Mouse (Mus musculus) intestine, embryonic 16.5 days (tissue): ENCODE results near the gene Ctu1. TPM values are rescaled to one million over a fixed set of nuclear protein-coding genes. Genes with fewer than 3 reads are reported as not detected.
A peak's percentile ranks its signal among the peaks of the same experiment; 100 is the strongest.

Experiments used
- ATAC-seq: fragments of 200-750 bp; cut with Nextera tagmentation; 2 replicates; pipeline ENCODE4 v1.8.0; 2017; ENCODE audit warnings: moderate TSS enrichment, moderate library complexity
- H3K27ac ChIP-seq: fragments of 300-500 bp; sonication (generic); 2 replicates; pipeline ENCODE4 v1.5.1; 2014; ENCODE audit warnings: mild to moderate bottlenecking, low read length
- H3K27me3 ChIP-seq: fragments of 300-500 bp; sonication (generic); replicated peaks from 2 replicates; pipeline ENCODE4 v1.6.1; 2014; ENCODE audit warnings: low read length, control low read depth, mixed read lengths; ENCODE audit not compliant: control insufficient read depth, insufficient read depth
- H3K36me3 ChIP-seq: fragments of 300-500 bp; sonication (generic); 2 replicates; pipeline ENCODE4 v1.6.1; 2014; ENCODE audit warnings: low read length, control low read depth; ENCODE audit not compliant: control insufficient read depth, insufficient read depth
- H3K4me1 ChIP-seq: fragments of 300-500 bp; sonication (generic); 2 replicates; pipeline ENCODE4 v1.6.1; 2014; ENCODE audit warnings: low read length, control low read depth, mixed read lengths; ENCODE audit not compliant: control insufficient read depth, insufficient read depth
- H3K4me2 ChIP-seq: fragments of 300-500 bp; sonication (generic); 2 replicates; pipeline ENCODE4 v1.6.1; 2014; ENCODE audit warnings: low read depth, low read length, control low read depth
- H3K4me3 ChIP-seq: fragments of 300-500 bp; sonication (generic); 2 replicates; pipeline ENCODE4 v1.5.1; 2014; ENCODE audit warnings: mild to moderate bottlenecking, low read length
- H3K9ac ChIP-seq: fragments of 300-500 bp; sonication (generic); 2 replicates; pipeline ENCODE4 v1.6.1; 2014; ENCODE audit warnings: low read depth, low read length
- H3K9me3 ChIP-seq: fragments of 300-500 bp; sonication (generic); 2 replicates; pipeline ENCODE4 v1.6.1; 2016; ENCODE audit warnings: low read length, control low read depth; ENCODE audit not compliant: control insufficient read depth
- WGBS: fragments of 180-500 bp; shearing (Covaris S2); extraction: QIAGEN DNeasy Blood & Tissue Kit; methylation state at CpG from one replicate; pipeline ENCODE4 v1.1.7; 2014; 5-methylcytosine and 5-hydroxymethylcytosine counted together
- polyA plus RNA-seq: library from polyadenylated mRNA; unstranded; fragments of >200 nt; fragmentation: Nextera tagmentation; extraction: Ambion mirVana; gene quantifications from 2 replicates; pipeline ENCODE4 v1.2.1, GENCODE M21; 2015

Gene Ctu1
- polyA plus RNA-seq, 1 experiment from 2014 or later = 11.7 TPM

DNA sequence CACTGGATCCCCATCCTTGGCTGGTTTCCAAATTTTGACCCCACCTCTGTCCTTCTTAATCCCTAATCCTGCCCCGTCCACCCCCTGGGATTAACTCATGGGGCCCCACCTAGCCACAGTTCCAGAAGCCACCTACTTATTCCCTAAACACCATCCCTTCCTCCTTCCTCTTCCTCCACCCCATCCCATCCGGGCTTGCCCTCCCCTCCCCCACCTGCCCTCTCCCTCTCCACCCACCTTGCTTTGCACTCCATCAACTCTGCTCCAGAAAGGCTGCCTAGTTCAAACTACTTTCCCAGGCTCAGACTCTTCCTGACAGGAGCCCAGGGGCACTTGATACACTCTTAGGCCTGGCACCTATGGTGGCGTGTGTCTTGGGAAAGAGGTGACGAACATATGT is 40.5 kb downstream of the Ctu1 start, which contains the start of gene Klk13:
TSS of gene Klk13 (plus strand) at position 301 of the 400 bp plus-strand sequence.
- no peak within 1 kb of the TSS for H3K27ac ChIP-seq
- no peaks in the 10 kb centered on the region for H3K9me3 ChIP-seq
- no peaks in the 10 kb centered on the region for H3K27me3 ChIP-seq
- H3K36me3 ChIP-seq = no peaks in the 10 kb centered on the region
- no peak for ATAC-seq
- no peak within 1 kb of the TSS for H3K9ac ChIP-seq
- no peak within 1 kb of the TSS for H3K4me2 ChIP-seq
- H3K4me3 ChIP-seq = no peak within 1 kb of the TSS
- 62% methylated on average over 4 of the region's 4 CpGs for WGBS
- H3K4me1 ChIP-seq = no peaks in the 10 kb centered on the region

- no peak for ATAC-seq
- Histone ChIP-seq H3K9ac (no peak overlapping the region), H3K4me1 (no peaks in the 10 kb centered on the region), H3K4me3 (no peak overlapping the region), H3K36me3 (no peaks in the 10 kb centered on the region), H3K27ac (no peak overlapping the region), H3K9me3 (no peaks in the 10 kb centered on the region), H3K4me2 (no peak overlapping the region), H3K27me3 (no peaks in the 10 kb centered on the region)
- WGBS = 16% methylated on average over 9 of the region's 9 CpGs
These were observed 41.1 kb downstream of the Ctu1 start for GRCm38 (mm10) chr7:43712917-43713316.

- Histone ChIP-seq H3K4me3 (no peak overlapping the region), H3K9ac (no peak overlapping the region), H3K36me3 (no peaks in the 10 kb centered on the region), H3K27me3 (no peaks in the 10 kb centered on the region), H3K4me2 (peak overlapping the region; percentile 12; the same call in 1 of the 2 replicates), H3K27ac (no peak overlapping the region), H3K4me1 (no peaks in the 10 kb centered on the region), H3K9me3 (no peaks in the 10 kb centered on the region)
- ATAC-seq = 0 out of 2 replicates have a peak, but pooled peaks have one; percentile 7
- 7% methylated on average over 19 of the region's 19 CpGs for WGBS
These were observed 42.0 kb downstream of the Ctu1 start for GRCm38 (mm10) chr7:43713741-43714351.

Other genes starting within 250 kb of the Ctu1 start
- gene Lim2, start 244.3 kb upstream of the Ctu1 start, polyA plus RNA-seq = 0.26 and 0.61 TPM in 2 replicates
- 4.1 and 4.3 TPM in 2 replicates for gene Nkg7, start 234.9 kb upstream of the Ctu1 start, polyA plus RNA-seq
- not detected in 2 replicates for gene Cldnd2, start 231.2 kb upstream of the Ctu1 start, polyA plus RNA-seq
- 551 and 568 TPM in 2 replicates for gene Etfb, start 227.9 kb upstream of the Ctu1 start, polyA plus RNA-seq
- gene Gm45233, start 227.9 kb upstream of the Ctu1 start, polyA plus RNA-seq = 0.20 and 0.32 TPM in 2 replicates
- 2.7 and 2.8 TPM in 2 replicates for gene Vsig10l, start 208.9 kb upstream of the Ctu1 start, polyA plus RNA-seq
- gene Iglon5, start 181.9 kb upstream of the Ctu1 start, polyA plus RNA-seq = 0.33 and 0.38 TPM in 2 replicates
- gene 4931406B18Rik, start 166.1 kb upstream of the Ctu1 start, polyA plus RNA-seq = not detected in 2 replicates
- 2.3 TPM in 2 replicates for gene Cd33, start 127.6 kb upstream of the Ctu1 start, polyA plus RNA-seq
- 2.2 and 2.4 TPM in 2 replicates for gene Zfp658, start 109.8 kb upstream of the Ctu1 start, polyA plus RNA-seq
- 7.5 and 8.3 TPM in 2 replicates for gene Zfp719, start 92.4 kb upstream of the Ctu1 start, polyA plus RNA-seq
- not detected in 2 replicates for gene Zfp819, start 64.8 kb upstream of the Ctu1 start, polyA plus RNA-seq
- 9.9 and 10.1 TPM in 2 replicates for gene Ceacam18, start 37.3 kb upstream of the Ctu1 start, polyA plus RNA-seq
- gene Siglece, start 11.9 kb upstream of the Ctu1 start, polyA plus RNA-seq = 1.6 TPM in 2 replicates
- 0.11 and 0.33 TPM in 2 replicates for gene Klk14, start 18.4 kb downstream of the Ctu1 start, polyA plus RNA-seq
- gene Klk13, start 40.6 kb downstream of the Ctu1 start, polyA plus RNA-seq = 0.27 and 0.33 TPM in 2 replicates
- not detected in 2 replicates for gene Klk12, start 96.9 kb downstream of the Ctu1 start, polyA plus RNA-seq
- gene Klk11, start 102.6 kb downstream of the Ctu1 start, polyA plus RNA-seq = 0.75 and 1.7 TPM in 2 replicates
- 2.5 and 6.3 TPM in 2 replicates for gene Klk10, start 109.0 kb downstream of the Ctu1 start, polyA plus RNA-seq
- 0.15 TPM in 1 of 2 replicates, not detected in the other for gene Klk9, start 119.9 kb downstream of the Ctu1 start, polyA plus RNA-seq
- 9.4 and 12.9 TPM in 2 replicates for gene Klk8, start 125.6 kb downstream of the Ctu1 start, polyA plus RNA-seq
- gene Klk7, start 139.3 kb downstream of the Ctu1 start, polyA plus RNA-seq = not detected in 2 replicates
- 0.10 TPM in 1 of 2 replicates, not detected in the other for gene Klk6, start 152.5 kb downstream of the Ctu1 start, polyA plus RNA-seq
- not detected in 2 replicates for gene Klk5, start 170.0 kb downstream of the Ctu1 start, polyA plus RNA-seq
- not detected in 2 replicates for gene Klk4, start 209.1 kb downstream of the Ctu1 start, polyA plus RNA-seq